Mouse (Mus musculus): ENCODE measurements around the gene Col4a6. TPM values are rescaled to one million over a fixed set of nuclear protein-coding genes. Genes with fewer than 3 reads are reported as not detected.

The Col4a6 gene
- polyA plus RNA-seq, 1 experiment from 2014 or later, result 2.2 TPM

GRCm38 (mm10) chrX:141149705-141150104 is 324.2 kb downstream of the Col4a6 start:
- H3K9ac ChIP-seq (ENCODE audit: low read depth, low read length), result no peak overlapping the region
- WGBS, result 64% methylated on average over 1 of the region's 1 CpGs
- no peaks in the 10 kb centered on the region for H3K36me3 ChIP-seq (ENCODE audit: control insufficient read depth, insufficient read depth, low read length)
- H3K4me2 ChIP-seq (ENCODE audit: low read length), result no peak overlapping the region
- H3K4me1 ChIP-seq (ENCODE audit: control insufficient read depth, insufficient read depth, low read length), result no peaks in the 10 kb centered on the region
- no peak overlapping the region for H3K4me3 ChIP-seq (ENCODE audit: low read depth, low read length)
- H3K27ac ChIP-seq (ENCODE audit: low read length), result no peak overlapping the region
- ATAC-seq, result no peak
- H3K27me3 ChIP-seq (ENCODE audit: control insufficient read depth, insufficient read depth, low read depth, low read length), result no peaks in the 10 kb centered on the region; the same call in 1 of the 2 replicates
- H3K9me3 ChIP-seq (replicated peaks; ENCODE audit: control insufficient read depth, low read length, poor library complexity, severe bottlenecking), result no peaks in the 10 kb centered on the region

Other genes starting within 250 kb of the Col4a6 start
- gene Col4a5, start 1.3 kb upstream of the Col4a6 start, polyA plus RNA-seq (2015; fragmentation: Nextera tagmentation; extraction: Ambion mirVana), result 6.9 and 7.0 TPM in 2 replicates